Mouse (Mus musculus) stomach, postnatal 0 days (tissue): ENCODE data around the gene Klf3.

Experiments
- CTCF ChIP-seq: IDR thresholded peaks from 2 replicates; pipeline ENCODE4 v1.5.1; 2016; ENCODE audit warnings: antibody characterized with exemption, low read depth, mild to moderate bottlenecking, moderate library complexity
- EP300 ChIP-seq: optimal IDR thresholded peaks from 2 replicates; pipeline ENCODE3; 2016; ENCODE audit warnings: antibody characterized with exemption

- TF ChIP-seq CTCF (no peak), EP300 (no peak)
Observed at GRCm38 (mm10) chr5:64805873-64806505, 2.8 kb downstream of the Klf3 start.
